Mouse (Mus musculus): ENCODE data around the gene Tmem189.

Gene Tmem189

DNA sequence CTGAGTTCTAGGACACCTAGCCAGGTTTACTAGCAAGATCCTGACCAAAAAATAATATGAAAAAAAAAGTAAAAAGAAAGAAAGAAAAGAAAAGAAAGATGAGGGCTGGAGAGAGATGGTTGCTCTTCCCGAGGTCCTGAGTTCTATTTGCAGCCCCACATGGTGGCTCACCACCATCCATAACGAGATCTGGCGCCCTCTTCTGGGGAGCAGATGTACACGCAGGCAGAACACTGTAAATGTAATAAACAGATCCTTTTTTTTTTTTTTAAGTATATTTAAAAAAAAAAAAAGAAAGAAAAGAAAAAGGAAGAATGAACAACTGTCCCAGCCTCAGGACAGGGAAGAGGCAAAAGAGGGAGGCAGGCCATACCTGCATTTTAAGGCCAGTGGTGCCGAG, 11.0 kb downstream of the Tmem189 start:
- DNase-seq = no peak

DNA sequence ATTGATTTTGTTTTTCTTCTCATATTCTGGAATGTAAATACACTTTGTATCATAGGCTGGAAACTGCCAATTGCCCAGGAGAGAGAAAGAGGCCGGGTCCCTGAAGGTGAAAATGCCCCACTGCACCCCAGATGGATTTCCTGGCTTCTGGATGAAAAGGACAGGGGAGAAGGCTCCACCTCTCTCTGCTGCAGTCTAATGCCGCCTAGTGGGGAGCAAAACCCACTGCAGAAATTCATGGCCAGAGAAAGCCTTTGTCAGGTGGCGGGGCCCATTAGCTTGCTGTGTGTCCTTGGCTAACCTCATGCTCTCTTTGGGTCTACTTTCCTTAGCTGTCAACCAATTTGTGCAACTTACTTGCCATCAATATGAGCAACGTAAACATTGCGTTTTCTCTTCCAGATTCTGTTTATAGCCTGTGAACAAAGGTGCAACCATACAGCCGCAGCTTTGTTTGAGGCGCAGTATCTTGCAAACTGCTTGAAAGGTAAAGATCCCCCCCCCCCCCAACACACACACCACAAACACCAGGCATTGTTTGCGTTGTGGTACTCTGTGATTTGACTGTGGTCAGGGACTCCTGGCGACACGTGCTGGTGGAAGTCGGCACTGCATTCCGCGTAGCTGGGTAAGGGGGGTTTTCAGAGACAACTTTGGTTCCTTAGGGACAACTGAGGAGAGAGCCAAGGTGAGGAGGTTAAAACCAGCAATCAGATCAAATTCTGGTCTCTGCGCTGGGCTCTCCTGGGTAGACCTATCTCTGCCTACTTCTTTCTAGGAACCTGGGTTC, 14.3 kb downstream of the Tmem189 start:
- DNase-seq = peak; percentile 59

GRCm38 (mm10) chr2:167672212-167672685, 17.4 kb downstream of the Tmem189 start:
- DNase-seq = no peak

- peak; percentile 88 for DNase-seq
Measured at GRCm38 (mm10) chr2:167671101-167671633, 18.5 kb downstream of the Tmem189 start.

GRCm38 (mm10) chr2:167669398-167669797, 20.2 kb downstream of the Tmem189 start:
- no peak for DNase-seq

DNA sequence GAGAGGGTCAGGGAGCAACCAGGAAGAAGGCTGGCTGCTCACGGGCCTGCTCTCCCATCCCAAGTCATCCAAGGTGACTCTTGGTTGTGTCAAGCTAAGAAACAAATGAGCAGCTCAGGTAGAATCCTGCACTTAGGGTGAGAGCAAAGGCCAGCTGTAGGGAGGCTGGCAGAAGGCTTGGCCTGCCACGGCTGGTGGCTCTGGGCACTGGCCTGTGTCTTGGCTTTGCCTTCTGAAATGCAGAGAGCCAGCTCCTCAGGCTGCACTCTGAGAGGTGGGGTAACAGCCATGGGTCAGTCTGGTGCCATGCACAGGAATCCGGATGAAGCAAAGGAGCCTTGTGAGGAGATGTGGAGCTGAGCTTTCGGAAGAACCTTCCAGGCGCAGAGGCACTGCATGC, 21.2 kb downstream of the Tmem189 start:
- peak; percentile 89 for DNase-seq

- DNase-seq = peak; percentile 90
Measured at GRCm38 (mm10) chr2:167665972-167666713, 23.5 kb downstream of the Tmem189 start.

- peak; percentile 69 for DNase-seq
Measured at GRCm38 (mm10) chr2:167662713-167663112, 26.9 kb downstream of the Tmem189 start.

DNA sequence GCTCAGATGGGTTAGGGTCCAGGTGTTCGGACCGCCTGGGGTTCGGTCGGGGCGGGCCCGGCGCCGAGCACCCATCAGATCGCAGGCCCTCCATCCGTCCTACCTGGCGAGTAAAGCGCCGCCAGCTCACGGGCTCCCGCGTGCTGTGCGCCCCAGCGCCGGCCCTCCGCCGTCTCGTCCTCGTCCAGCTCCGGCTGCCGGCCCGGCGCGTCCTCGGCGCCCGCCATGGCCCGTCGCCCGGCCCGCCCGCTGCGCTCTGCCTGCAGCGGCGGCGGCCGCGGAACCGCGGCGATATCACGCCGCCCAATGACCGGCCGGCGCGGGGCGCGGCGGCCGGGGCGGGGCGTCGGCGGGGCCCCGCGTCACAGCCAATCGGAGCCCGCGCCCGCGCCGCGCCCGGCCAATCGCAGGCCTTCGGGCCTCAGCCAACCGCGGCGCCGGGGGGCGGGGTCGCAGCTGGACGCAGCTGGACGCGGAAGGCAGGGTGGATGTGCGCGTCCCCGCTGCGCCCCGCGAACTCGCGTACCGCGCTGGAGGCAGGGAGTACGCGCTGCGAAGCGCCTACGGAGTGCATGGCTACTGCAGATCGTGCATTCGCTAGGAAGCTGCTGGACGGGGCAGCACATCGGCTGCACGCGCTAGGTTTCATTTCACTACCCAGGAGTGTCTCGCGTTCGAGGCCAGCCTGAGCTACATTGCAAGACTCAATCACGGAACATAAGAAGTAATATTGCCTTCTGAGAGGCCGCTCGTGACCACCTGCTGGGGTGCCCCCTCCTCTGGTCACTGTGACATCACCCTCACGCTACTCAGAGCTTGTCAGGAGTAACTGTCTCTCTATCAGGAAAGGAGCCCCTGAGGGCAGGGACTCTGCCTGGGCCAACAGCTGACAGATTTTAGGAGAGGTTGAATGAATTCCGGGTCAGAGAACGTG, 28.1 kb downstream of the Tmem189 start, which contains the start of gene Gm20431:
TSS of gene Gm20431 (minus strand) at position 227 of the 934 bp plus-strand sequence.
- peak; percentile 92 for DNase-seq

- DNase-seq = no peak
Measured at GRCm38 (mm10) chr2:167660611-167660971, 29.0 kb downstream of the Tmem189 start.

- peak; percentile 92 for DNase-seq
Measured at GRCm38 (mm10) chr2:167659847-167660610, 29.6 kb downstream of the Tmem189 start.

DNA sequence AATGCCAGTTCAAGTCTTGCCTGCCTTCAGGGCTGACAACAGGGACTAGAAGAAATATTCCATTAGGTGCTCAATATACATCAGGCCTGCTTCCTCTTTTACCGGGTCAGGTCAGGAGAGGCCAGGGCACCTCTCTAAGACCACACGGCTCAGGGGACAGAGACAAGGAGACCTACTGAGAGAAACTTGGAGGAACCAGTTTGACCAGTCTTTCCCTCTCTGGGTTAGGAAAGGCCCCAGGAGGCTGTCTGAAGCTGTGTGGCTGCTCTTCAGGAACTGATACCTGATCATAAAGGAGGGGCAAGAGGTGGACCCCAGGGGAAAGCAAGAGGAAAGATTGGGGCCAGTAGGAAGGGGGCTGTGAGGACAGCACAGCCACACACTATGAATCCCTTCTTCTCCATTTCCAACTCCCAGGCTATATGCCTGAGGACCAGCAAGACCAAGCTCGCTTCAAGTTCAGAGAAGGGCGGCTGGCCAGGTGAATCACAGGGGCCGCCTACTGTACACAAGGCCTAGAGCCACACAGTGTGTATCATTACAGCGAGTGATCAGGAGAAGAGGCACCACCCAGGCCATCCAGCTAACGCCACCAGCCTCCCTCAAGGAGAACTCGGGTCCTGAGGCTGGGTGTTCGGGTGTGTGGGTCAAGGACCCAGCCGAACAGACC, 30.3 kb downstream of the Tmem189 start:
- DNase-seq = no peak

- DNase-seq = no peak
Measured at GRCm38 (mm10) chr2:167658712-167659111, 30.9 kb downstream of the Tmem189 start.

- no peak for DNase-seq
Measured at GRCm38 (mm10) chr2:167657973-167658372, 31.6 kb downstream of the Tmem189 start.

- peak; percentile 61 for DNase-seq
Measured at GRCm38 (mm10) chr2:167656629-167657478, 32.8 kb downstream of the Tmem189 start.

- no peak for DNase-seq
Measured at GRCm38 (mm10) chr2:167654911-167655600, 34.6 kb downstream of the Tmem189 start.

- DNase-seq = no peak
Measured at GRCm38 (mm10) chr2:167652694-167653093, 36.9 kb downstream of the Tmem189 start.

DNA sequence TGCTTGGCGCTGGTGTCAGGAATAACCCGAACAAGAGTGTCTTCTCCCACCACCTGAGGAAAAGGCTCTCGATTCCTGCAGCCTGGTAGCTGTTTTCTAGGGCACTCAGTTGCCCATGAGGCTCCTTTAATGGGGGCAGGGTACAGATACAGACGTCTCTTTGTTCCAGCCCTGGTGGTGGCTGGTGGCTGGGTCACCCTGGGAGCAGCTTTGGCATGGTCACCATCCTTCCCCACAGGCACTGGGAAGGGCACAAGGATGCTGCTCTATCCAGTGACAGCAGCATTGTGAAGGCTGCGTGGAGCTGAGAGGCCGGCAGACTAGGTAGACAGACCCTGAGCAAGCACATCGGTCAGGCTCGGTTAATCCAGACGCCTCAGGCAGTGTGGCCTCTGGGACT, 38.0 kb downstream of the Tmem189 start:
- DNase-seq = no peak

DNA sequence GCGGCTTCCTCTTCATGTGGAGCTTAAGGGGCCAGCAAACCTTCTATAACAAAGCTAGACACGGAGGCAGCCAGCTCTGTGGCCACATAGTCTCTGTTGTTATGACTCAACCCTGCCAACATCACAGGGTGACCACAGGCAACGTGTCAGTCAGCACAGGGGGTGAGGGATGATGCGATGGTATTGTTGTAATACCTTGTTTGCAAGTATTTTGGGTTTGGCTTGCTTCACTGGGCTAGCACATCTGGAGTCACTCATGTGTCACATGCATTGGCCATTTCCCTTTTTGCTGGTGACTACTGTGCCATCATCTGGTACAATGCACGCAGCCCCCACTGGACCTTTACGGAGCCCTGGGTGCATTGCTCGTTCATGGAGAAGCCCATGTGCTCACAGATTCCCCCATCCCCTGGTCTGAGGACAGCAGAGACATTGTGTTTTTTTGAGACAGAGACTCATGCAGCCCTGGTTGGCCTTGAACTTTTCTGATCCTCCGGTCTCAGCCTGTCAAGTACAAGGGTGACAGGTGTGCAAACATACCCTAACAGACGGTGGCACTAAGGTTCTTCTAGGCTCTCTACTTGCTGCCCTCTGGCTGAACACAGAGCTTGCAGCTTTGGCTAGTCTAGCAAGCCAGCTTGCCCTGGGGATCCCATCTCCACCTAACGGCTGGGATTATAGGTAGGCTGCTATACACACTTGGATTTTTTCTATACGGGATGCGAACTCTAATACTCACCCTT, 40.2 kb downstream of the Tmem189 start:
- no peak for DNase-seq
